Mouse (Mus musculus): Measurements from ENCODE around the gene Card19.

GRCm38 (mm10) chr13:49212711-49213500 is 2.9 kb downstream of the Card19 start:
- TF ChIP-seq CTCF (IDR thresholded peaks at IDR 0.05; ENCODE audit: low read depth) (no peak), EP300 (IDR thresholded peaks at IDR 0.05; ENCODE audit: low read depth) (no peak)

All from liver, embryonic 14.5 days (tissue).